Mouse (Mus musculus): ENCODE data around the gene Pik3c2a.

Pik3c2a gene

DNA sequence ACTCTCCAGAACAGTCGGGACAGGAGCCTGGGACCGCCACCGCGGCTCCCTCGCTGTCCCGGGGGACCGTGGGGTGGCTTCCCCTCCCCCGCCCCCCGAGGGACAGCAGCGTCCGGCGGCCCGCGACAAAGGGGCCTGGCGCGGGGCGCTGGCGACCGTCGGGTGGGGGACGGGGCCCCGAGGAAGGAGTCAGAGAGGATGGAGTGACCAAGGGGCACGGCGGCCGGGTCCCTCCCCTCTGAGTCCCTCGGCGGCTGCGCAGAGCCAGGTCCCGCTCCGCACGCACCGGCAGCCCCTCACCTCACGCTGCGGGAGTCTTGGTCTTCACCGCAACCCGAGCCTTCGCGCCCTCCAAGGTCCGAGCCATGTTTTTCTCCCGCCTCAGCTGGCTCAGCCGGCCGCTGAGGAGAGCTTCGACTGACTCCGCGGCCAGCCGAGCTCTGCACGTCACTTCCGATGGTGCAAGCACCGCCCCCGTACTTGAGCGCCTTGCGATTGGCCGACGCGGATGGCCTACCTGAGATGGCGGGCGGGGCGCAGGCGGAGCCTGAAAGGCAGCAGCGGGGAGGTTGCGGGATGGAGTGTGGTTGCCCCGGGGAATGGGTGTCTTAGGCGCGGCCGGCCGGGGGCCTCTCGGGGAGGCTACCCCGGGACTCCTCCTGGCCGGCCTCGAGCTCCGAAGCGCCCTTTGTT lies at the start of gene Pik3c2a:
Pik3c2a (minus strand) TSS at position 446 of the 693 bp plus-strand sequence.
- peak; percentile 91 for DNase-seq (ENCODE audit: low spot score)

DNA sequence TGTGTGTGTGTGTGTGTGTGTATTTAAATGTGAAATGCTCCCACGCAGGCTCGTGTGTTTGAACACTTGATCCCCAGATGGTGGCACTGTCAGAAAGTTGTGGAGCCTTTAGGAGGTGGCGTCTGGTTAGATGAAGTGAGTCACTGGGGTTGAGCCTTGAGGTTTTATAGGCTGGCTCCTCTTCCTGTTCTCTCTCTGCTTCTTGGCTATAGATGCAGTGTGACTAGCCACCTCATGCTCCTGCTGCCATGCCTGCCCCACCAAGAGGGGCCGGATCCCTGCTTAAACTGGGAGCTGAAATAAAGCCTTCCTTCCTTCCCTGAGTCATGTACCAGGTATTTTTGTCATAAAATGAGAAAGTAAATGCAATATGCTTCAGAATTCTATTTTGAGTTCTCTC lies 47.9 kb upstream of the Pik3c2a start:
- no peak for DNase-seq (ENCODE audit: low spot score)

DNA sequence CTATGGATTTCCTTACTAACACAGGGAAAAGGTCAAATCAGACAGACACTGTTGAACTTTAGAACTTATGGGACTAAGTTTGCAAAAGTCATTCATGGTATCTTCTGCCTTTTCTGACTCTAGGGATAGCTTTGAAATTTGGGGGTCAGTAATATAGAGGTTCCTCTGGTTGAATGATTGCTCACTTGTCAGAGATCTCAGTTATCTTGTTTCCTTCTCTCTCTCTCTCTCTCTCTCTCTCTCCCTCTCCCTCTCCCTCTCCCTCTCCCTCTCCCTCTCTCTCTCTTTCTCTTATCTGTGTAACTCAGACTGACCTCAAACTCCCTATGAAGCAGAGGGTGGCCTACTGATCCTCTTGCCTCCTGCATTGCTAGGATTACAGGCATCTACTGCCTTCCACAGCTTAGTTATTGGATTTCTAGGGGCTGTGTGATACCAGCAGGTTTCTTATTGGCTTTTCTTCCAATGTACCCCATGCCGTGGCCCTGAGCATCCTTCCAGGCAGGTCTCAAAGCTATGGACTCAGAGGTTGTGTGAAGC lies 41.9 kb upstream of the Pik3c2a start:
- DNase-seq (ENCODE audit: low spot score): no peak

DNA sequence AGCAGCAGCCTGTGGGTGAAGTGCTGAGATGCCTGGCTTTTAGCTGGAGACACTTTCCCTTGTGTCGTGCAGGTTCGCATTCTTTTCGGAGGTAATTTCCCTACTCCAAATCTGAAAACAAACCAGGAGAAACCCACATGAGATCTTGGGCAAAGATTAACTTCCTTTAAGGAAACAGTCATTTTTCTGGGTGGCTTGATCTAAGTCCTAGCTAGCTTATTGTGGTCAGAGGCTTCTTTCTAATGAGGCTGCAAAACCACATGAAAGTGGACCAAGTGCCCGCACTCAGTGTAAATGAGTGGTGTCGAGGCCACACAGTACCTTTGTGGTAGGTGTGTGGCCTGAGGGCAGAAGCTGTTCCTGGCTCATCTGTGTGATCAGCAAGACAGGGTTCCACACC lies 41.0 kb upstream of the Pik3c2a start:
- DNase-seq (ENCODE audit: low spot score): no peak

DNA sequence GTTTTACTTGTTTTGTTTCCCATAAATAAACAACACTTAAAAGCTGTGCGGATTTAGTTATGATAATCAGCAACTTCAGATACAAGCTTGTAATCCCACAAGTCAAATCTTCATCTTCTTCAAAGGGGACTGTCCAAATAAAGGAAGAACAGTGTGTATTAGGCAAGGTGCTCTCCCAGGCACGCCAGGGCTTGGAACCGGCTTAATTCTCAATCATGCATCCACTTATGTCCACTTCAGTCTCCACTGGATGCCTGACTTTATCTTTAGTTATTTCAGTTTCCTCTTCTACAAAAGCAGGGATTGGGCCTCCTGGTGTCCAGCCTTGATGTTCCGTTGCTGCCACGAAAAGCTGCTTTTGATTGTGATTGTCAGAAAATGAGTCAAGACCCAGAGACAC lies 40.5 kb upstream of the Pik3c2a start:
- DNase-seq (ENCODE audit: low spot score): no peak

DNA sequence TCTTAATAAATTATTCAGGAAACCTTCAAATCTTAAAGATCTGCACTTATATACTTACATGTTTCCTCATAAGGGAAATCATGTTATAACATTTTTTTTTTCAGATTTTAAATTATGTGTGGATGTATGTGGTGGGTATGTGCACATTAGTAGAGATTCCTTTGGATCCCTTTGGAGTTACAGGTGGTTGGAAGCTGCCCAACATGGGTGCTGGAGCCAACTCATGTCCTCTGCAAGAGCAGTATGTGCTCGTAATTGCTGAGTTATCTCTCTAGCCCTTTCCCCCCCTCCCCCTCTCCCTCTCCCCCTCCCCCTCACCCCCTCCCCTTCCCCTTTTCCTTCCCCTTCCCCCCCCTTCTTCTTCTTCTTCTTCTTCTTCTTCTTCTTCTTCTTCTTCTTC lies 39.9 kb upstream of the Pik3c2a start:
- DNase-seq (ENCODE audit: low spot score): no peak

DNA sequence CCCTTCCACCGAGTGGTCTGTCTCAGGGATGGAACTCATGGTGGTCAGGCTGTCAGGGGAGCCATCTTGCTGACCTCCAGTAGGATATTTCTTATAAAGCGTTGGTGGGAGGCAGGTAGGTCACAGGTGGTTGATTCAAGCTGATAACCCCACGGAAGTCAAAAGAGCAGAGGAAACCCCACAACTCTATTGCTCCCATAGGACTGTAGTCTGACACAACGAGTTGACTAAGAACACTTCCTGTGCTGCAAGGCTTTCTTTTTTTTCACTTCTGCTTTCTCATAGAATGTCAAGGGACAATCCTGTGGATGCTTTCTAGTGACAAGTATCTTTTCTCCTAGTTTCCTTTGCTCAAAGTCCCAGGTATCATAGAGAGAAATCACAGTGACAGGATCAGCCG lies 33.0 kb upstream of the Pik3c2a start:
- no peak for DNase-seq (ENCODE audit: low spot score)

DNA sequence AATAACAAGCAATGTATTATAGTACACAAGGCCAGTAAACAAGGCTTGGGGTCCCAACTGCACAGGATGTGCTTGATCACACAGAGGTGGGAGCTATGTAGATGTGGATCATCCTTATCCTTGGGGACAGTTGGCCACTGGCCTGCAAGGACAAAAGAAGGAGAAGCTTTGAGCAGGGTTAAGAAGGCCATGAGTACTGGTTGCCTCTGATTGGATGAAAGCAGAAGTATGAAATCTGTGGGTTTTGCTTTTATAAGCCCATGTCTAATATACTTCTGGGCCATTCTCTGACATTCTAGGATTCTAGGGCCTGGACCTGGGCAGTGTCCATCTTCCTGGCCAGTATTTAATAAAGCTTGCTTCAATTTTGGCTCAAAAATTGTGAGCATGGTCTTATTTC lies 32.6 kb upstream of the Pik3c2a start:
- DNase-seq (ENCODE audit: low spot score): no peak

DNA sequence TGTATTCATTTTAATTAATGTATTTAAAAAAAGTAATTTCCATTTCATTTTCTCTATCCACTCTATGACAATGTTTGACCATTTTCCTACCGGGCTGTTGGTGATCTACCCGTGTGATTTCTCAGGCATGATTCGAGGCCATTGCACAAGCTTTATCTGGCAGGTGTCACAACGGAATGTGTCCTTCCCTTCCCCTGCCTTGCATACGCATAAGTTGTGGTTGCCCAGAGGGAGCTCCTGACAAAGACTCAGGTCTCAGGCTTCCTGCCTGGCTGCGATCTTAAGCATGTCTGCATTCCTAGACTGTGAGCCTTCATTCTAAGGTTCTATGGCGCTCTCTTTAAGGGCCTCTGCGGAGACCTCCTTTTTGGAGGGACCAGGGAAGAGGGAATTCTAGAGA lies 18.9 kb upstream of the Pik3c2a start:
- no peak for DNase-seq (ENCODE audit: low spot score)

DNA sequence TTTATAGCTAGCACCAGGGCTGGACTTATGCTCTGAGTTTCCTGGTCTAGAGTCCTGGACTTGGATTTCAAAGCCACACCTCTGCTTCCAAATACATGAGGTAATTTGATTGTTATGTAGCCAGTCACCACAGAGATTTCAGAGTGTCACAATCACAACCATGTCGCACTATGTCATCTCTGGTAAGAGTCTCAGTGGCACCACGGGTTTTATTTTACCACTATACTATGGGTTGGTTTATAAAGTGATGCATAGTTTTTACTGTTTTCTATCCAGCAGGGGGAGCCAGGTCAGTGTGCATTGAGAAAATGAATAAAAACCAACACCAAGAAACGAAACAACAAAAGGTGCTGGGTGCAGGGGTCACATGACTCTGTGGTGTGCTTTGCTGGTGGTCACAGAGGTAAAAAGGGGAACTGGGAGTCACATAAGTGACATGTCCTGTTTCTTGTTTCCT lies 15.8 kb upstream of the Pik3c2a start:
- DNase-seq (ENCODE audit: low spot score): no peak

DNA sequence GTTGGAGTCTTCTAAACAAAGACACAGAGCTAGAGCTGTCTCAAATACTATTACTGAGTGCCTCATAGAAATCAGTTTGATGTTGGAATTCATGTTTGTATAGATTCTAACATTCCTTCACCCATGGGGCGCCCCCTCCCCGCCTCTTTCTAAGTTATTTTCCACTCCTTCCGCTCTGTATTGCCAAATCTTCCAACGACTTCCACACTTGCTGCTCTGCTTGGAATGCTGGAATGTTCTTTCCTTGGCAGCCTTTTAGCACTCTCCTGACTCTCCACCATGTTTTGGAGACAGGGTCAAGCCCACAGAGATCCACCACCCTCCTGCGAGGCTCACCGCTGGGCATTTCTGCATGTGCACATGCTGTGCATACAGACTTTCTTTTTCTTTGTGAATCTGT lies 14.1 kb upstream of the Pik3c2a start:
- DNase-seq (ENCODE audit: low spot score): no peak

DNA sequence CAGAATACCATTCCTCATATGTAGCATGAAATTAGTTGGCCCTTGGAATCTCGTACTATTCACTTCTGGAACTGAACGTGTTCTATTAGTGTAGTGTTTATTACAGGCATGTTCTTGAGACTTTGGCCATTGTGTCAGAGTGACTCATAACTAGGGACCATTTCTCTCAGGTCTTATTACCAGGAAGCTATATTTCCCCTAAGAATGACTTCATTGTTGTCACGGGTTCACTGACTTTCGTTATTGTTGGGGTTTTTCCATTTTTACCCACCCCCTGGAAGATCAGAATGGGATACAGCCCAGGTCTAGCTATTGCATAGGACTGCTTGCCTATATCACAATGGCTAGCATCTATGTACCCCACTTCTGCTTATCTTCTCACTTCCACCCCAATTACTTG lies 13.7 kb upstream of the Pik3c2a start:
- DNase-seq (ENCODE audit: low spot score): no peak

DNA sequence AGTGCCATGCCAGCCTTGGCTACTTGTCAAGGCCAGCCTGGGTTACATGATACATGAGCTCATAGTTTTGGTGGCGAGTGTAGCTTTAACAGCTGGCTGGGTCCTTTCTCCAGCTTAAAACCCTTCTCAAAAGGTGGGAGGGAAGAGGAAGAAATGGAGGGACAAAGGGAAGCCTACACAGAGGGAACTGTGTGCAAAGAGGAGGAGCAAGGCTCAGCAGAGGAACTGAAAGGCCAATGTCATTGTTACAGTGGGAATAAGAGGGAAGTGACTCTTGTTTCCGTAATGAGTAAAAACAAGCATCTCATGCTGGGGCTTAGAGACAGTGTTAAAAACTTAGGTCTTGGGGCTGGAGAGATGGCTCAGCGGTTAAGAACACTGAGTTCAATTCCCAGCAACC lies 3.4 kb upstream of the Pik3c2a start:
- no peak for DNase-seq (ENCODE audit: low spot score)

DNA sequence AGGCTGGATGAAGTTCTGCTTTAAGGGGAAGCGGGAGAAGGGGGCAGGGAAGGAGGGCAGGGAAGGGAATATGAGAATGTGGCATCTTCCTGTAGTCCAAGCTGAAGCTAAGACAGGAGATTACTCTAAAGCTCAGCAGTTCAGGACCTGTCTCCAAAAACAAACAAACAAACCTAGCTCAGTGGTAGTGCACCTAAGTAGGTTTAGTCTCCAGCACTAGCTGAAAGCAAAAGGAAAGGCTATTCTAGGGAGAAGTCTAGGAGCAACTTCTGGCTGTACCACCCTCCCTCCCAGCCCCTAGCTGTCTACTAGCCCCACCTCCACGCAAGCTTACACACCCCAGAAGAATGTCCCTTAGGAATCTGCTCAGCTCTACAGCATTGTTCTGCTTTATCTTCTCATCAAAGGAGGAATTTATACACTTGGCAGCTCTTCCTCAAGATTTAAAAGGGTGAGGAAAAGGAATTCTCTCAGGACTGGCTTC lies 1.1 kb upstream of the Pik3c2a start:
- no peak for DNase-seq (ENCODE audit: low spot score)

DNA sequence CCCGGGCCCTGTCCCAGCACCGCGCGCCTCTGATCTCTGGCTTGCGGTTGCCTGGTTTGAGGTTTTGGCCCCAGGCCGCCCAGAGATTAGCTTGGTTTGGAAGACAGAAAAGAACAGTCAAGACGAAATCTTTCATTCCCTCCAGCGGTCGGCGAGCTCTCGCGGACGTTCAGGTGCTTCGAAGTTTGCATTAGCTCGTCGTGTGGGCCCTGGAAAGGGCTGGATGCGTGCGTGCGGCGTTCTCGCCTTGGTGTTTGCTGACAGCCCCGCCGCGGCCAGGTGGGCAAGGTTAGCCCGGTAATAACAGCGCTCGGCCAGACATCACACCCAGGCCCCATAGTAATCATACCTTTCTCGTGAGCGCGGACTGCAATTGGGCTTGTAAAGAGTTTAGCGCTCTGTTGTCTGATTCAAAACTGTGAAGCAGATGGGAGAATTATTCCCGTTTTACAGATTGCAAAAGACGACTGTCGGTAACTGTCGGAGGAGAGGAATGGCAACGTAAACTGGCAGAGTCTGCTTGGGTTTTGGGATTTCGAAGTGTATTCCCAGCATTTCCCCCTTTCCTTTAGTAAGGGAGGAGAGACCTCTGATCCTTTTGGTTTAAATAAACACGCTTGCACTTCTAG lies 562 bp upstream of the Pik3c2a start:
- DNase-seq (ENCODE audit: low spot score): peak; percentile 11

DNA sequence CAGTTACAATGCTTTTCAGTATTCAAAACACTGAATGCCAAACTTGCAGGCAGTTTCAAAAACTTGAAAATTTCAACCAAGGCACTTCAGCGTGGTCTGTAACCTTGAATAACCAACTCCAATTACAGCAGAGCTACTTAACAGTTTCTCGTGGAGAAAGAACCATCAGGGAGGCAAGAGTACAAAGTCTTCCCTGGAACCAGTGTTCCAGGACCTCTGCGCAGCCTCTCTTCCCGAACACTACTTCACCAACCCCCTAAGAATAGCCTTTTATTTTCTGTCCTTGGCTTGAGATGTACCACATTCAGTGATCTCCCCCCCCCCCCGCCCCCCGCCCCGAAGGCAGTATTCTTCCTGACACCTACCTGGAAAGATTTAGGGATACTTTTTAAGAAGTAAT lies 1.0 kb downstream of the Pik3c2a start:
- no peak for DNase-seq (ENCODE audit: low spot score)

DNA sequence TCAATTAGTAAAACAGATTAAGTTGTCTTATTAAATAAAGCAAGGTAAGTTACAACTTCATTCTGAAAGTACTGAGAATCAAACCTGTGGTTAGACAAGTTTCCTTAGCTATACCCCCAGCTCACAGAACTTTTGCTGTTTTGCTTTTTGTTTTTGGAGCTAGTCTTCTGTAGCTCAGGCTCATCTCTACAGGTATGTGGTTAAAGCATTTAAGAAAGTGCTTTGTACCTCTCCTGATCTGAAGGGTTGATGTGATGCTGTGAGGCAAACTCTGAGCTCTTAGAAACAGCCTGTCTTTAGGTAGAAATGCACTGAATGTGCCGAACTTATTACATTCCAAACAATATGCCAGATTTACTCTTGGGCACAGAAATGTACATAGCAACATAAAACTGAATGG lies 1.9 kb downstream of the Pik3c2a start:
- DNase-seq (ENCODE audit: low spot score): no peak

DNA sequence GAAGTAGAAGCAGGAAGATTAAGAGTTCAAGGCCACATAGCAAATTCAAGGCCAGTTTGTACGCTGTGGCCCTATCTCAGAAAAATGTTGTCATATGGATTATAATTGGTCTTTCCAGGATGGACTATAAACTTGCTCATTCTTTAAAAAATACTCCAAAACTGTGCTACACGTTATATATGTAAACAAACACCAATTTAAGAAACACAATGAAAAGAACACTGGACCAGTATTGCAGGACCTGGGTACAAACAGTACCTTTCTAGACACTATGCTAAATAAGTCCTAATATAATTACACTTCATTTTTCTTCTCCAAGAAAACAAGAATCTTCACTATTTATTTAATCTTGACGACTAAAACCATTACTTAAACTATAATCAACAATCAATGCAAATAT lies 11.6 kb downstream of the Pik3c2a start:
- no peak for DNase-seq (ENCODE audit: low spot score)

DNA sequence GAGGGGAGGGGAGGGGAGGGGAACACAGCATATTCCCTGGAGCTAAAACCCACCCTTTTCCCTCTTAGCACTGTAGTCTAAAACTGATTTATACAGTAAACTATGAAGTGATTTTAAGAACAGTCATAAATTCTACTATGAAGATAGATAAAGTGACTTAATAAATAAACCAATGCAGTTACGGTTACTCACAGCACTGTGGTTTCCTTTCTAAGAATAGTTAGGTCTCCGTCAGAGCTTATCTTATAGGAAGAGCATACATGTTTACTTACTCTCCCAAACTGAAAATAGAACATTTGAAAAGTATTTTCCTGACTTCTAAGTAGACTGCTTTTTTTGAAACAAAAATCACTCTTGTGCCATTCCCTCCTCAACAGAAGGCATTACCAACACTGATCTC lies 12.3 kb downstream of the Pik3c2a start:
- DNase-seq (ENCODE audit: low spot score): no peak

DNA sequence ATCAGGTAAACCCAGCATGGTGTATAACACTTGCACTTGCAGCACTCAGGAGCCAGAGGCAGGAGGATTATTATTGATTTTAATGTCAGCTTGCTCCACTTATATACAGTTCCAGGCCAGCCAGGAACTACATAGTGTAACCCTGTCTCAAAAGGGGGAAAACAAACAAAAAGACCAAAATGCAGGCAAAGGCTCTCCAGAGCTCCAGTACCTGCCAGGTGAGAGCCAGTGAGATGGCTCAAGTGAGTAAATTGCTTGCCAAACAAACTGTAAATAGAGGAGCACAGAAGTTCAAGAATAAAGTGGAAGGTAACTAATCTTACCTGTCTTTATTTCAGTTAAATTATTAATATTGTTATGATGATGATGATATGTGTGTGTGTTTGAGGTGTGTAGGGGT lies 16.0 kb downstream of the Pik3c2a start:
- DNase-seq (ENCODE audit: low spot score): no peak

DNA sequence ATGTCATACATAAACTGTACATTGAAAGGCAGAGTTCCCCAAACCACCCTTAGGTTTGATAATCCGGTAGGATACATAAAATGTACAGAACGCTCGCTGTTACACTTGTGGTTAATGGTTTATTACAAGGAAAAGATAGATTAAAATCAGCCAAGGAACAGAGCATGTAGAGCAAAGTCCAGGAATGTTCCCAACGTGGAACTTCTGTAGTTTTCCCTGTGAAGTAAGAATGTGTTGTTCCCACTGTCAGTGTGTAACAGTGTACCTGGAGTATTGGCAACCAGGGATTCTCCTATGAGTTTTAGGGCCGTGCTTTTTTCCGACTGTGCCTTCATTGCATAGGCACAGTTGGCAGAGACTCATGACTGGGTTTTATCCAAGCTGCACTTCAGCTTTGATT lies 17.5 kb downstream of the Pik3c2a start:
- no peak for DNase-seq (ENCODE audit: low spot score)

DNA sequence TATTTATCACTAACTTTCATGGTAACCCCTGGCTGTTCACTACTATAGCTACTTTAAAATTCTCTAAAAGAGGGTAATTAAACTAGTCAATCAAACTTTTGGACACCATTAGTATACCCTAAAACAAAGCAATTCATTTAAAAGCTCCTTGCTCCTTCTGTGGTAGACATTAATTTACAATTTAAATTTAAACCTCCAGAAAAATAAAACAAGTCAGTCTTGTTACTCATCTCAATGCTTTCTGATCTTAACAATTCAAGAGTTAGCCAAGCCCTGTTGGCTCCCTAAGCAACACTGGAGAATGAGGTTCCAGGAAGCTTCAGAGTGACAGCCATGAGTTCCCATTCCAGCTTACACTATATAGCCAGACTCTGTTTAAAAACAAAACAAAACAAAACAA lies 22.2 kb downstream of the Pik3c2a start:
- no peak for DNase-seq (ENCODE audit: low spot score)

DNA sequence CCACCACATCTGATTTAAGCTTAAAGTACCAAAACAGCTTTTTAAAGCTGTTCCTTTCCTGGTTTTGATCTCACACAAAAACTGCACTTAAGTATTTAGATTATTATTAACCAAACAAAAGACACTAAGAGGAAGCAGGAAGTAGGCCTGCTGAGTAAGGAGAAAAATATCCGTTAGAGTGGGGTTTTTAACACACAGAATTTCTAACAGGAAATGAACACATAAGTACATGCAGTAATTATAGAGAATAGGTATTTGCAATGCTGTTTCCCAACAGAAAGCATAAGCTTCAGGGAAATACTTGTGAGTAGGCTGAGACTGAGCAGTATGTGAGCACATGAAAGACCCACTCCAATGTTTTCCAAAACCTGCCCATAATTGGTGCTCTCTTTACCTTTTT lies 33.8 kb downstream of the Pik3c2a start:
- no peak for DNase-seq (ENCODE audit: low spot score)

DNA sequence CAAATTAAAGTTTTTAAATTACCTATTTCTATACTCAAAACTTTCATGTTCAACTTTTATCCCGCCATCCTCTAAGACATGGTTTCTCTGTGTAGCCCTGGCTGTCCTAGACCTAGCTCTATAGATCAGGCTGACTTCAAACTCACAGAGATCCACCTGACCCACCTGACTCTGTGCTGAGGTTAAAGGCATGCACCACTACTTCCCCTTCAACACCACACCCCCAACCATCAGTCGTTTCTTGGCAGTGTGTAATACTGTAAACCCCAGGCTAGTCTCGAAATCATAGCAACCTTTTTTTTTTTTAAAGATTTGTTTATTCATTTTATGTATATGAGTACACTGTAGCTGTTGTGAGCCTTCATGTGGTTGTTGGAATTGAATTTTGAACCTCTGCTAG lies 50.9 kb downstream of the Pik3c2a start:
- DNase-seq (ENCODE audit: low spot score): no peak
